Mouse (Mus musculus): Measurements from ENCODE around the gene Znrf2.

- TF ChIP-seq CTCF (IDR thresholded peaks at IDR 0.05; ENCODE audit: low read depth, low read length) (no peak), TAL1 (conservative IDR thresholded peaks at IDR 0.05; ENCODE audit: low read depth, low read length) (no peak)
Measured at GRCm38 (mm10) chr6:54828274-54828673, 11.6 kb downstream of the Znrf2 start.

All from G1E (cell line).